Mouse (Mus musculus): ENCODE measurements around the gene Oog3.

Oog3 gene

GRCm38 (mm10) chr4:144162563-144162962 is at the start of gene Oog3:
TSS of gene Oog3 (minus strand) at chr4:144162663.
- ATAC-seq (ENCODE audit: insufficient number of reproducible peaks, low FRiP score, low TSS enrichment), result no peak

GRCm38 (mm10) chr4:144190419-144190818 is 28.0 kb upstream of the Oog3 start, which contains the start of gene Oog2:
TSS of gene Oog2 (plus strand) at chr4:144190719.
- no peak for ATAC-seq (ENCODE audit: insufficient number of reproducible peaks, low FRiP score, low TSS enrichment)
